33 mouse cellular contexts compared by ENCODE assay signal in genomic region chr16:4974521-4974920, GRCm38 (mm10). TPM values are rescaled to one million over a fixed set of nuclear protein-coding genes. Genes with fewer than 3 reads are reported as not detected.
A peak's percentile ranks its signal among the peaks of the same experiment; 100 is the strongest.
DNase-seq lines count a peak whose midpoint lies in the region; ATAC-seq and TF ChIP-seq lines count a peak whose summit lies in the region.
"Had no signal": no experiment of that assay in that cellular context is flagged by ENCODE, and none has a peak within 500 bp of the region (broad histone marks: within the 10 kb centered on the region; RNA-seq: fewer than 3 reads in every experiment).

No protein-coding gene starts in this region.

- no peak overlapping the region for H3K4me3 ChIP-seq in thymus, adult 2 months (ENCODE audit: control insufficient read depth, insufficient read depth, low read length)
- no peak overlapping the region for H3K4me3 ChIP-seq in hindbrain, embryonic 11.5 days (ENCODE audit: low read depth, low read length)
- H3K4me3 ChIP-seq: embryonic facial prominence, embryonic 10.5 days; heart, embryonic 13.5 days; hindbrain, embryonic 12.5 days; midbrain, embryonic 15.5 days had no signal

- no peak overlapping the region for H3K4me2 ChIP-seq in hindbrain, embryonic 11.5 days (replicated peaks; ENCODE audit: low read depth, low read length)
- H3K4me2 ChIP-seq: heart, embryonic 13.5 days; hindbrain, embryonic 12.5 days; midbrain, embryonic 15.5 days had no signal

- WGBS in thymus, adult 2 months, result 75% methylated on average over 5 of the region's 5 CpGs
- WGBS in hindbrain, embryonic 11.5 days, result 82% methylated on average over 5 of the region's 5 CpGs

- peak; percentile 76 for DNase-seq in cerebellum, adult 11-12 months
- no peak for DNase-seq in cerebellum, postnatal 4 days (ENCODE audit: low spot score in 2 of 2)
- DNase-seq in thymus, adult 2 months, result no peak
- DNase-seq in thymus, adult 18-20 months, result no peak
- peak; percentile 62 to 70 for DNase-seq in cerebellum, postnatal 25 days
- DNase-seq in gastrocnemius, adult 18-20 months (ENCODE audit: low spot score), result no peak
- no peak for DNase-seq in hindbrain, embryonic 11.5 days (ENCODE audit: low spot score)
- DNase-seq in spleen, adult 18-20 months, result no peak
- DNase-seq: adrenal gland, postnatal 25 days; gastrocnemius, postnatal 14 days; heart, adult 11 months; heart, postnatal 14 days; kidney, adult 8-10 months; kidney, postnatal 14 days; layer of hippocampus, postnatal 36 days; lung, postnatal 4 days; right cerebral cortex, adult 18-20 months had no signal

- H3K36me3 ChIP-seq in thymus, adult 2 months (ENCODE audit: control insufficient read depth, insufficient read depth, low read length), result no peaks in the 10 kb centered on the region
- no peaks in the 10 kb centered on the region for H3K36me3 ChIP-seq in hindbrain, embryonic 11.5 days (ENCODE audit: control insufficient read depth, insufficient read depth, low read length)
- H3K36me3 ChIP-seq: embryonic facial prominence, embryonic 10.5 days; heart, embryonic 13.5 days; hindbrain, embryonic 12.5 days had no signal

- H3K27ac ChIP-seq in thymus, adult 2 months (ENCODE audit: control insufficient read depth, insufficient read depth, low read length), result peak overlapping the region; percentile 53; the same call in 1 of the 2 replicates
- no peak overlapping the region for H3K27ac ChIP-seq in hindbrain, embryonic 11.5 days (ENCODE audit: low read depth, low read length)
- H3K27ac ChIP-seq: embryonic facial prominence, embryonic 10.5 days; heart, embryonic 13.5 days; hindbrain, embryonic 12.5 days; midbrain, embryonic 15.5 days; stomach, postnatal 0 days had no signal

- H3K4me1 ChIP-seq in thymus, adult 2 months (replicated peaks; ENCODE audit: control insufficient read depth, insufficient read depth, low read length), result peaks cover 8% of the 10 kb centered on the region
- no peaks in the 10 kb centered on the region for H3K4me1 ChIP-seq in hindbrain, embryonic 11.5 days (replicated peaks; ENCODE audit: control insufficient read depth, insufficient read depth, low read length)
- H3K4me1 ChIP-seq: embryonic facial prominence, embryonic 10.5 days; hindbrain, embryonic 12.5 days; midbrain, embryonic 15.5 days had no signal

- no peaks in the 10 kb centered on the region for H3K9me3 ChIP-seq in hindbrain, embryonic 11.5 days (ENCODE audit: control insufficient read depth, low read length)
- H3K9me3 ChIP-seq: embryonic facial prominence, embryonic 10.5 days; heart, embryonic 13.5 days; hindbrain, embryonic 12.5 days; midbrain, embryonic 15.5 days had no signal

- no peak for TF ChIP-seq POLR2A in thymus, adult 2 months (IDR thresholded peaks at IDR 0.05; ENCODE audit: control insufficient read depth, extremely low read depth, insufficient read depth, low read length, poor library complexity)

- no peak overlapping the region for H3K9ac ChIP-seq in hindbrain, embryonic 11.5 days (ENCODE audit: low read depth, low read length)
- H3K9ac ChIP-seq: heart, embryonic 13.5 days; hindbrain, embryonic 12.5 days; midbrain, embryonic 15.5 days had no signal

- no peaks in the 10 kb centered on the region for H3K27me3 ChIP-seq in thymus, adult 2 months (ENCODE audit: control insufficient read depth, insufficient read depth, low read length)
- no peaks in the 10 kb centered on the region for H3K27me3 ChIP-seq in hindbrain, embryonic 11.5 days (ENCODE audit: control insufficient read depth, insufficient read depth, low read length)
- H3K27me3 ChIP-seq: heart, embryonic 13.5 days; hindbrain, embryonic 12.5 days; midbrain, embryonic 15.5 days had no signal

- no peak for TF ChIP-seq CTCF in thymus, adult 2 months (IDR thresholded peaks at IDR 0.05; ENCODE audit: borderline replicate concordance, control insufficient read depth, extremely low read depth, insufficient read depth, low read length, poor library complexity)

- no peak for ATAC-seq in hindbrain, embryonic 11.5 days (ENCODE audit: low FRiP score)
- ATAC-seq: forebrain, embryonic 16.5 days; inflammation-experienced regulatory T-cells, adult 6 months; midbrain, embryonic 15.5 days had no signal

RNA-seq across cellular contexts. Expression of gene Anks3, which starts 10.5 kb away (rescaled TPM):
- 85.0 and 89.0 TPM in 2 replicates for polyA plus RNA-seq in thymus, adult 2 months (2012; rRNA removed)
- total RNA-seq in gastrocnemius, adult 18-20 months (2021), result 10 to 100 TPM in 1 of 2 experiments, 1 to 10 TPM in 1; 9.2 to 10.7 TPM
- polyA plus RNA-seq in hindbrain, embryonic 11.5 days (2014; fragmentation: Nextera tagmentation; extraction: Ambion mirVana), result 41.1 and 46.6 TPM in 2 replicates

RNA-seq across cellular contexts. Expression of gene Sept12, which starts 23.1 kb away (rescaled TPM):
- 0.15 and 0.44 TPM in 2 replicates for polyA plus RNA-seq in thymus, adult 2 months (2012; rRNA removed)
- total RNA-seq in gastrocnemius, adult 18-20 months (2021), result not detected
- polyA plus RNA-seq in hindbrain, embryonic 11.5 days (2014; fragmentation: Nextera tagmentation; extraction: Ambion mirVana), result not detected in 2 replicates
- total RNA-seq: adrenal gland, postnatal 25 days; common myeloid progenitor, adult 5-6 weeks; gastrocnemius, postnatal 14 days; heart, postnatal 14 days; layer of hippocampus, adult 18-20 months; layer of hippocampus, postnatal 36 days; left cerebral cortex, postnatal 10 days; liver, adult 2 months; megakaryocyte-erythroid progenitor cell, adult 5-6 weeks had no signal
- polyA plus RNA-seq: embryonic facial prominence, embryonic 10.5 days; forebrain, embryonic 16.5 days; heart, embryonic 13.5 days; hindbrain, embryonic 12.5 days; inflammation-experienced regulatory T-cells, adult 6 months; limb, embryonic 11.5 days; liver, adult 2 months; liver, embryonic 16.5 days; lung, embryonic 16.5 days; midbrain, embryonic 15.5 days; neural tube, embryonic 14.5 days; stomach, postnatal 0 days had no signal

RNA-seq across cellular contexts. Expression of gene Smim22, which starts 32.6 kb away (rescaled TPM):
- 3.4 and 4.6 TPM in 2 replicates for polyA plus RNA-seq in thymus, adult 2 months (2012; rRNA removed)
- total RNA-seq in gastrocnemius, adult 18-20 months (2021), result not detected
- 3.5 and 4.5 TPM in 2 replicates for polyA plus RNA-seq in hindbrain, embryonic 11.5 days (2014; fragmentation: Nextera tagmentation; extraction: Ambion mirVana)
- total RNA-seq: adrenal gland, postnatal 25 days; common myeloid progenitor, adult 5-6 weeks; gastrocnemius, postnatal 14 days; heart, postnatal 14 days; layer of hippocampus, adult 18-20 months; layer of hippocampus, postnatal 36 days; left cerebral cortex, postnatal 10 days; megakaryocyte-erythroid progenitor cell, adult 5-6 weeks had no signal
- polyA plus RNA-seq: inflammation-experienced regulatory T-cells, adult 6 months; neural tube, embryonic 14.5 days had no signal

RNA-seq across cellular contexts. Expression of gene Nudt16l1, which starts 36.0 kb away (rescaled TPM):
- 139 and 151 TPM in 2 replicates for polyA plus RNA-seq in thymus, adult 2 months (2012; rRNA removed)
- 10 to 100 TPM; 10.1 to 12.5 TPM for total RNA-seq in gastrocnemius, adult 18-20 months (2021)
- polyA plus RNA-seq in hindbrain, embryonic 11.5 days (2014; fragmentation: Nextera tagmentation; extraction: Ambion mirVana), result 131 and 138 TPM in 2 replicates

RNA-seq across cellular contexts. Expression of gene Rogdi, which starts 38.8 kb away (rescaled TPM):
- 117 and 142 TPM in 2 replicates for polyA plus RNA-seq in thymus, adult 2 months (2012; rRNA removed)
- 1 to 10 TPM; 4.9 to 5.7 TPM for total RNA-seq in gastrocnemius, adult 18-20 months (2021)
- 74.1 and 84.9 TPM in 2 replicates for polyA plus RNA-seq in hindbrain, embryonic 11.5 days (2014; fragmentation: Nextera tagmentation; extraction: Ambion mirVana)

Comparison
In these comparisons a context has a peak if more than half of its experiments do, and no peak if none do; other contexts are left out.
1. DNase-seq: peak in cerebellum, adult 11-12 months (single experiment) and cerebellum, postnatal 25 days (2 of 2); none in cerebellum, postnatal 4 days (0 of 2), thymus, adult 2 months (single experiment), thymus, adult 18-20 months (0 of 2), gastrocnemius, adult 18-20 months (single experiment), hindbrain, embryonic 11.5 days (single experiment) and spleen, adult 18-20 months (0 of 2).